Mouse (Mus musculus): ENCODE measurements around the gene Ngrn. TPM values are rescaled to one million over a fixed set of nuclear protein-coding genes. Genes with fewer than 3 reads are reported as not detected.
A peak's percentile ranks its signal among the peaks of the same experiment; 100 is the strongest.

Ngrn gene
- 21.6 TPM in 2 replicates for polyA plus RNA-seq (2012; rRNA removed)

GRCm38 (mm10) chr7:80260625-80261371, at the start of gene Ngrn:
Gene Ngrn, plus strand, starts transcription at chr7:80261215.
- peak; percentile 94 for DNase-seq
- Histone ChIP-seq H3K27me3 (replicated peaks; ENCODE audit: control insufficient read depth, insufficient read depth, low read length) (no peaks in the 10 kb centered on the region), H3K4me3 (ENCODE audit: insufficient read depth, low read depth, low read length) (peak within 1 kb of the TSS; percentile 94), H3K27ac (ENCODE audit: insufficient read depth, low read depth, low read length) (peak within 1 kb of the TSS; percentile 65), H3K4me1 (ENCODE audit: control insufficient read depth, insufficient read depth, low read length) (peaks cover 7% of the 10 kb centered on the region; the same call in 1 of the 2 replicates), H3K36me3 (ENCODE audit: control insufficient read depth, insufficient read depth, low read length) (no peaks in the 10 kb centered on the region)
- 26% methylated on average over 40 of the region's 40 CpGs for WGBS
- peak; percentile 79 for TF ChIP-seq POLR2A (IDR thresholded peaks at IDR 0.05; ENCODE audit: low read depth, low read length)
- TF ChIP-seq CTCF (conservative IDR thresholded peaks at IDR 0.05; ENCODE audit: insufficient read depth, insufficient read length, low read depth, low read length), result no peak

DNA sequence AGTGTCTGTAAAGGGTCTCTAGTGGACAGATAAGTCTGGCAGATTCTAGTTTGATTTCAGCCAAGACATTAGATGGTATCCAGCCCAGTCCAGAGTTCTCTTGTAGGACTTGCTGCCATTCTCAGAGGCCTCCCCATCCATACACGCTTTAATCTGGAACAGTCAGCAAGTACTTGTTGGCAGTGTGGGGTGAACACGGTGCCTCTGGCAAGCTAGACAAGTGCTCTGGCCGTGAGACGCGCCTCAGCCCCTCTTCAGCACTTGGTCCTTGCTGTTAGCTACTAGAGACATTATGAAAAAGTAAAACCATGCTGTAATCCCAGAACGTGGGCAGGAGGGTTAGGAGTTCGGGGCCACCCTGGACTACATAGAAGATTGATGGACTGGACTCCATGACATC, 47.4 kb upstream of the Ngrn start:
- TF ChIP-seq POLR2A (IDR thresholded peaks at IDR 0.05; ENCODE audit: low read depth, low read length) (no peak), CTCF (conservative IDR thresholded peaks at IDR 0.05; ENCODE audit: insufficient read depth, insufficient read length, low read depth, low read length) (no peak)
- DNase-seq, result no peak
- H3K36me3 ChIP-seq (ENCODE audit: control insufficient read depth, insufficient read depth, low read length), result peaks cover 1% of the 10 kb centered on the region
- no peaks in the 10 kb centered on the region for H3K27me3 ChIP-seq (replicated peaks; ENCODE audit: control insufficient read depth, insufficient read depth, low read length)
- no peak overlapping the region for H3K27ac ChIP-seq (ENCODE audit: insufficient read depth, low read depth, low read length)
- H3K4me1 ChIP-seq (ENCODE audit: control insufficient read depth, insufficient read depth, low read length), result peaks cover 16% of the 10 kb centered on the region
- H3K4me3 ChIP-seq (ENCODE audit: insufficient read depth, low read depth, low read length), result no peak overlapping the region
- WGBS, result 84% methylated on average over 7 of the region's 7 CpGs

- Histone ChIP-seq H3K4me1 (ENCODE audit: control insufficient read depth, insufficient read depth, low read length) (peaks cover 8% of the 10 kb centered on the region), H3K36me3 (ENCODE audit: control insufficient read depth, insufficient read depth, low read length) (peaks cover 1% of the 10 kb centered on the region), H3K27me3 (replicated peaks; ENCODE audit: control insufficient read depth, insufficient read depth, low read length) (no peaks in the 10 kb centered on the region), H3K4me3 (ENCODE audit: insufficient read depth, low read depth, low read length) (no peak overlapping the region), H3K27ac (ENCODE audit: insufficient read depth, low read depth, low read length) (no peak overlapping the region)
- TF ChIP-seq POLR2A (IDR thresholded peaks at IDR 0.05; ENCODE audit: low read depth, low read length), result no peak
- DNase-seq, result no peak
- WGBS, result 73% methylated on average over 8 of the region's 8 CpGs
These were observed 46.6 kb upstream of the Ngrn start for GRCm38 (mm10) chr7:80214459-80214858.

GRCm38 (mm10) chr7:80215398-80215797, 45.6 kb upstream of the Ngrn start:
- Histone ChIP-seq H3K4me3 (ENCODE audit: insufficient read depth, low read depth, low read length) (no peak overlapping the region), H3K4me1 (ENCODE audit: control insufficient read depth, insufficient read depth, low read length) (peaks cover 2% of the 10 kb centered on the region; the same call in 1 of the 2 replicates), H3K36me3 (ENCODE audit: control insufficient read depth, insufficient read depth, low read length) (peaks cover 1% of the 10 kb centered on the region), H3K27ac (ENCODE audit: insufficient read depth, low read depth, low read length) (no peak overlapping the region), H3K27me3 (replicated peaks; ENCODE audit: control insufficient read depth, insufficient read depth, low read length) (no peaks in the 10 kb centered on the region)
- DNase-seq, result peak; percentile 78
- WGBS, result 35% methylated on average over 4 of the region's 4 CpGs
- TF ChIP-seq POLR2A (IDR thresholded peaks at IDR 0.05; ENCODE audit: low read depth, low read length) (no peak), CTCF (conservative IDR thresholded peaks at IDR 0.05; ENCODE audit: insufficient read depth, insufficient read length, low read depth, low read length) (peak; percentile 92)

GRCm38 (mm10) chr7:80216566-80216965, 44.4 kb upstream of the Ngrn start:
- H3K27ac ChIP-seq (ENCODE audit: insufficient read depth, low read depth, low read length), result no peak overlapping the region
- H3K4me1 ChIP-seq (ENCODE audit: control insufficient read depth, insufficient read depth, low read length), result peaks cover 2% of the 10 kb centered on the region; the same call in 1 of the 2 replicates
- H3K27me3 ChIP-seq (replicated peaks; ENCODE audit: control insufficient read depth, insufficient read depth, low read length), result no peaks in the 10 kb centered on the region
- TF ChIP-seq CTCF (conservative IDR thresholded peaks at IDR 0.05; ENCODE audit: insufficient read depth, insufficient read length, low read depth, low read length), result peak; percentile 20; the same call in 1 of the 2 replicates
- TF ChIP-seq POLR2A (IDR thresholded peaks at IDR 0.05; ENCODE audit: low read depth, low read length), result no peak
- peak; percentile 75 for DNase-seq
- WGBS, result 46% methylated on average over 8 of the region's 8 CpGs
- no peak overlapping the region for H3K4me3 ChIP-seq (ENCODE audit: insufficient read depth, low read depth, low read length)
- H3K36me3 ChIP-seq (ENCODE audit: control insufficient read depth, insufficient read depth, low read length), result peaks cover 6% of the 10 kb centered on the region

DNA sequence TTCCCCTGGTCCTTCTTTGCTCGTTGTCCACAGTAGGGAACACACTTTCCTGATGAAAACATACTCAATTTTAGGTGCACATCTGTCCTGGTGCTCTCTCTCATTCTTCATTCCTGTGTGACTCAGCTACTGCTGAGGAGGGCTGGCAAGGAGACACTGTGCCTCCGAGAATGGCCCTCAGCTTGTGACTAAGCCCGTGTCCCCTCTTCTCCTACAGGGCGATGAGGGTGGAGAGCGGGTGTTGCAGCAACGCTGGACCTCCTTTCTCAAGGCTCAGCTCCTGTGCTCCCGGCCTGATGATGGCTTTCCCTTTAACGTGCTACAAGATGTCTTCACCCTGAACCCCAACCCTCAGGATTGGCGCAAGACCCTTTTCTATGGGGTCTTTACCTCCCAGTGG, 42.3 kb upstream of the Ngrn start:
- Histone ChIP-seq H3K27me3 (replicated peaks; ENCODE audit: control insufficient read depth, insufficient read depth, low read length) (no peaks in the 10 kb centered on the region), H3K4me1 (ENCODE audit: control insufficient read depth, insufficient read depth, low read length) (peaks cover 2% of the 10 kb centered on the region; the same call in 1 of the 2 replicates), H3K4me3 (ENCODE audit: insufficient read depth, low read depth, low read length) (no peak overlapping the region), H3K36me3 (ENCODE audit: control insufficient read depth, insufficient read depth, low read length) (peaks cover 6% of the 10 kb centered on the region), H3K27ac (ENCODE audit: insufficient read depth, low read depth, low read length) (no peak overlapping the region)
- no peak for DNase-seq
- TF ChIP-seq POLR2A (IDR thresholded peaks at IDR 0.05; ENCODE audit: low read depth, low read length) (no peak), CTCF (conservative IDR thresholded peaks at IDR 0.05; ENCODE audit: insufficient read depth, insufficient read length, low read depth, low read length) (no peak)
- 93% methylated on average over 9 of the region's 9 CpGs for WGBS

DNA sequence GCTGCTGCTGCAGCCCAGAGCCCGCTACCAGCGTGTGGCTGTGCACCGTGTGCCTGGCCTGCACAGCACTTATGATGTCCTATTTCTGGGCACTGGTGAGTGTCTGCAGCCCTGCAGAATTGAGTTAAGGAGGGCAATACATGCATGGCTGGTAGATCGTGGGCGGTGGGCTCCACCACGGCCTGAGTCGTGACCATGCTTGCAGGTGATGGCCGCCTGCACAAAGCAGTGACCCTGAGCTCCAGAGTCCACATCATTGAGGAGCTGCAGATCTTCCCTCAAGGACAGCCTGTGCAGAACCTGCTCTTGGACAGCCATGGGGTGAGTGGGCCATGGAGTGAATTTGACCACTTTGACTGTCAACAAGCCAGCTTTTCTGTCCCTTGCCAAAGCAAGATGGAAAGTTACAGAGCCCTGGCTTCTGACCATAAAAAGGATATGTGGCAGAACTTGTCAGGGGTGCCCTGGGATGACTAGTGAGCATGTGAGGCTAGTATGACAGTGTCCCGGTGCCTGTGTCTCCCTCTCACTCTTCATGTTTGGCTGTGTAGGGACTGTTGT, 40.7 kb upstream of the Ngrn start:
- WGBS, result 92% methylated on average over 9 of the region's 9 CpGs
- H3K36me3 ChIP-seq (ENCODE audit: control insufficient read depth, insufficient read depth, low read length), result peaks cover 6% of the 10 kb centered on the region

More for the DNA sequence above, 40.7 kb upstream of the Ngrn start:
- Histone ChIP-seq H3K27me3 (replicated peaks; ENCODE audit: control insufficient read depth, insufficient read depth, low read length) (no peaks in the 10 kb centered on the region), H3K27ac (ENCODE audit: insufficient read depth, low read depth, low read length) (no peak overlapping the region), H3K4me3 (ENCODE audit: insufficient read depth, low read depth, low read length) (no peak overlapping the region), H3K4me1 (ENCODE audit: control insufficient read depth, insufficient read depth, low read length) (peaks cover 2% of the 10 kb centered on the region; the same call in 1 of the 2 replicates)
- no peak for TF ChIP-seq POLR2A (IDR thresholded peaks at IDR 0.05; ENCODE audit: low read depth, low read length)
- TF ChIP-seq CTCF (conservative IDR thresholded peaks at IDR 0.05; ENCODE audit: insufficient read depth, insufficient read length, low read depth, low read length), result no peak
- no peak for DNase-seq
